Mouse (Mus musculus) limb, embryonic 14.5 days (tissue): ENCODE measurements around the gene Myl4. TPM values are rescaled to one million over a fixed set of nuclear protein-coding genes. Genes with fewer than 3 reads are reported as not detected.
A peak's percentile ranks its signal among the peaks of the same experiment; 100 is the strongest.

Source experiments
- ATAC-seq: fragments of 200-750 bp; cut with Nextera tagmentation; 2 replicates; pipeline ENCODE4 v1.8.0; 2017; ENCODE audit warnings: low read depth, moderate number of reproducible peaks, moderate TSS enrichment; ENCODE audit not compliant: low FRiP score
- DNase-seq: peaks from one replicate; pipeline ENCODE4 v3.0.0-alpha.2; 2015; ENCODE audit warnings: low spot score
- H3K27ac ChIP-seq: fragments of 300-500 bp; sonication (generic); replicated peaks from 2 replicates; pipeline ENCODE4 v1.5.1; 2014; ENCODE audit warnings: low read depth, mild to moderate bottlenecking, low read length, moderate library complexity, mixed read lengths
- H3K27me3 ChIP-seq: fragments of 300-500 bp; sonication (generic); 2 replicates; pipeline ENCODE4 v1.6.1; 2014; ENCODE audit warnings: low read length, mixed read lengths; ENCODE audit not compliant: control insufficient read depth, insufficient read depth
- H3K36me3 ChIP-seq: fragments of 300-500 bp; sonication (generic); 2 replicates; pipeline ENCODE4 v1.6.1; 2014; ENCODE audit warnings: mild to moderate bottlenecking, low read length, moderate library complexity, mixed read lengths; ENCODE audit not compliant: control insufficient read depth, insufficient read depth
- H3K4me1 ChIP-seq: fragments of 300-500 bp; sonication (generic); 2 replicates; pipeline ENCODE4 v1.6.1; 2014; ENCODE audit warnings: antibody characterized with exemption, low read length, mixed read lengths; ENCODE audit not compliant: control insufficient read depth, insufficient read depth
- H3K4me2 ChIP-seq: fragments of 300-500 bp; sonication (generic); replicated peaks from 2 replicates; pipeline ENCODE4 v1.6.1; 2014; ENCODE audit warnings: low read depth, mild to moderate bottlenecking, low read length, moderate library complexity; ENCODE audit not compliant: severe bottlenecking
- H3K4me3 ChIP-seq: fragments of 300-500 bp; sonication (generic); replicated peaks from 2 replicates; pipeline ENCODE4 v1.5.1; 2014; ENCODE audit warnings: low read length
- H3K9ac ChIP-seq: fragments of 300-500 bp; sonication (generic); 2 replicates; pipeline ENCODE4 v1.6.1; 2014; ENCODE audit warnings: mild to moderate bottlenecking, low read depth, low read length, moderate library complexity; ENCODE audit not compliant: severe bottlenecking
- H3K9me3 ChIP-seq: fragments of 300-500 bp; sonication (generic); 2 replicates; pipeline ENCODE4 v1.6.1; 2016; ENCODE audit warnings: low read length; ENCODE audit not compliant: control insufficient read depth
- POLR2A ChIP-seq: fragments of 200-500 bp; IDR thresholded peaks from 2 replicates; pipeline ENCODE4 v1.8.0; 2012; ENCODE audit warnings: inconsistent platforms, mild to moderate bottlenecking, moderate library complexity, borderline replicate concordance; ENCODE audit not compliant: insufficient read depth, insufficient read length; ENCODE audit errors: extremely low read depth
- WGBS: fragments of 180-500 bp; shearing (Covaris S2); extraction: QIAGEN DNeasy Blood & Tissue Kit; methylation state at CpG from one replicate; pipeline ENCODE4 v1.1.7; 2014; 5-methylcytosine and 5-hydroxymethylcytosine counted together
- polyA plus RNA-seq, 2 experiments: library from polyadenylated mRNA; depleted of rRNA in 1 of 2; stranded (reverse) in 1 of 2; unstranded in 1 of 2; fragments of >200 nt; fragmentation: Nextera tagmentation in 1 of 2; extraction: Ambion mirVana in 1 of 2; gene quantifications; 2 replicates each; pipeline versions ENCODE4 v1.2.1 to v1.2.3; 2012 to 2014

The Myl4 gene
- polyA plus RNA-seq, 2 experiments = 218 to 305 TPM

GRCm38 (mm10) chr11:104549438-104550405, 741 bp upstream of the Myl4 start:
- ATAC-seq (peak; percentile 68), DNase-seq (no peak)
- Histone ChIP-seq H3K36me3 (peaks cover 3% of the 10 kb centered on the region; the same call in 1 of the 2 replicates), H3K4me2 (peak overlapping the region; percentile 71), H3K4me3 (peak overlapping the region; percentile 87), H3K9me3 (no peaks in the 10 kb centered on the region), H3K4me1 (peaks cover 8% of the 10 kb centered on the region), H3K27me3 (no peaks in the 10 kb centered on the region), H3K27ac (peak overlapping the region; percentile 92), H3K9ac (peak overlapping the region; percentile 100)
- no peak for TF ChIP-seq POLR2A
- WGBS = under 1% methylated on average over 42 of the region's 53 CpGs

GRCm38 (mm10) chr11:104558065-104558464, 7.6 kb downstream of the Myl4 start:
- Histone ChIP-seq H3K9ac (no peak overlapping the region), H3K36me3 (no peaks in the 10 kb centered on the region), H3K27ac (no peak overlapping the region), H3K27me3 (no peaks in the 10 kb centered on the region), H3K4me3 (no peak overlapping the region), H3K4me1 (no peaks in the 10 kb centered on the region), H3K4me2 (no peak overlapping the region), H3K9me3 (no peaks in the 10 kb centered on the region)
- TF ChIP-seq POLR2A = no peak
- DNase-seq = no peak
- 75% methylated on average over 4 of the region's 4 CpGs for WGBS
- ATAC-seq = no peak

- Histone ChIP-seq H3K9ac (no peak overlapping the region), H3K27me3 (no peaks in the 10 kb centered on the region), H3K4me3 (no peak overlapping the region), H3K27ac (no peak overlapping the region), H3K9me3 (no peaks in the 10 kb centered on the region), H3K4me2 (no peak overlapping the region), H3K4me1 (no peaks in the 10 kb centered on the region), H3K36me3 (no peaks in the 10 kb centered on the region)
- DNase-seq (no peak), ATAC-seq (no peak)
- WGBS = 51% methylated on average over 4 of the region's 4 CpGs
- no peak for TF ChIP-seq POLR2A
These were observed 8.4 kb downstream of the Myl4 start for GRCm38 (mm10) chr11:104558651-104559403.

GRCm38 (mm10) chr11:104560971-104561370, 10.5 kb downstream of the Myl4 start:
- Histone ChIP-seq H3K4me3 (no peak overlapping the region), H3K27me3 (no peaks in the 10 kb centered on the region), H3K9ac (no peak overlapping the region), H3K27ac (no peak overlapping the region), H3K4me2 (no peak overlapping the region), H3K36me3 (no peaks in the 10 kb centered on the region), H3K4me1 (no peaks in the 10 kb centered on the region), H3K9me3 (no peaks in the 10 kb centered on the region)
- DNase-seq (no peak), ATAC-seq (no peak)
- WGBS = 51% methylated on average over 2 of the region's 2 CpGs
- no peak for TF ChIP-seq POLR2A

- H3K36me3 ChIP-seq = no peaks in the 10 kb centered on the region
- WGBS = 54% methylated on average over 1 of the region's 1 CpGs
- H3K4me1 ChIP-seq = no peaks in the 10 kb centered on the region
- no peak for TF ChIP-seq POLR2A
- DNase-seq = no peak
- no peak overlapping the region for H3K9ac ChIP-seq
- H3K27ac ChIP-seq = no peak overlapping the region
- no peak overlapping the region for H3K4me2 ChIP-seq
- no peak overlapping the region for H3K4me3 ChIP-seq
- no peak for ATAC-seq
- no peaks in the 10 kb centered on the region for H3K9me3 ChIP-seq
- no peaks in the 10 kb centered on the region for H3K27me3 ChIP-seq
These were observed 13.0 kb downstream of the Myl4 start for GRCm38 (mm10) chr11:104563496-104563895.
